Mouse (Mus musculus): Measurements from ENCODE around the gene Lamc1. TPM values are rescaled to one million over a fixed set of nuclear protein-coding genes. Genes with fewer than 3 reads are reported as not detected.
A peak's percentile ranks its signal among the peaks of the same experiment; 100 is the strongest.

Gene Lamc1
- 25.0 and 26.9 TPM in 2 replicates for polyA plus RNA-seq (2016; fragmentation: Nextera tagmentation; extraction: Ambion mirVana)

DNA sequence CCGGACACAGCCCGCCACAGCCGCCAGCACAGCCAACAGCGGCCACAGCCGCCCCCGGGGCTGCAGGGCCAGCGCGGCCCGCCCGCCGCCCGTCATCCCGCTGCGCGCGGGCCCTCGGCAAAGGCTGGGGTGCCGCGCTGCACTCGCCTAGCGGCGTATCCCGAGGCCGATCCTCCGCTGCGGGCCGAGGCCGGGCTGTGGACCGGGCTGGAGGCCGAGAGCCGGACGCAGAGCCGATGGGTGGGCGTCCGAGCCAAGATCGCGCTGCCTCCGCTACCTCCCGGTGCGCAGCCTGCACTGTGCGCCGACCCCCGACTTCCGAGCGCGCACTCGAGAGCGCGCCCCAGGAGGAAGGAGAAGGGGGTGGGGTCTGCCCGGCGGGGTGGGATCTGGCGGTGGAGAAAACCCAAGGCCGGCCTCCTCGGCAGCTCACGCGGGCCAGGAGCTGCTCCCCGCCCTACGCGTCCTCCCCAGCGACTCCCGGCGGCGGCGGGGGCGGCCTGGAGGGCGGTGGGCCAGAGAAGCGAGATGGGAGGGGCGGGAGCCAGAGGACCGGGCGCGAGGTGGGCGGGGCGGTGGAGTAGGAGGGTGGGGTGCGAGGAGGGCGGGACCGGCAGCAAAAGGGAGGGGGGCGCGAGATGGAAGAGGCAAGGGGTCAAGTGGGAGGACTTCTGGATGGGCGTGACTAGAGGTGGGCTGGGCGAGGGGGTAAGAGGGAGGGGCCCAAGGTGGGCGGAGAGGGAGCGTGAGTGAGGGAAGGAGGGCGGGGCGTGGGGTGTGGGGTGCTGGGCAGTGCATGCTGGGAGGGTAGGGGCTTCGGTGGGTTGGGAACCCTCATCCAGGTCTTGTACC lies at the start of gene Lamc1:
Gene Lamc1 (minus strand): TSS at position 343 of the 852 bp plus-strand sequence.
- H3K4me3 ChIP-seq = peak within 1 kb of the TSS; percentile 97
- under 1% methylated on average over 72 of the region's 85 CpGs for WGBS
- ATAC-seq (ENCODE audit: low FRiP score, low read depth) = peak; percentile 91
- peak within 1 kb of the TSS; percentile 95 for H3K9ac ChIP-seq (replicated peaks)
- no peaks in the 10 kb centered on the region for H3K9me3 ChIP-seq
- H3K27me3 ChIP-seq = no peaks in the 10 kb centered on the region
- H3K27ac ChIP-seq (replicated peaks) = peak within 1 kb of the TSS; percentile 88
- H3K4me2 ChIP-seq (replicated peaks) = peak within 1 kb of the TSS; percentile 98
- H3K36me3 ChIP-seq = no peaks in the 10 kb centered on the region
- H3K4me1 ChIP-seq = peaks cover 24% of the 10 kb centered on the region

DNA sequence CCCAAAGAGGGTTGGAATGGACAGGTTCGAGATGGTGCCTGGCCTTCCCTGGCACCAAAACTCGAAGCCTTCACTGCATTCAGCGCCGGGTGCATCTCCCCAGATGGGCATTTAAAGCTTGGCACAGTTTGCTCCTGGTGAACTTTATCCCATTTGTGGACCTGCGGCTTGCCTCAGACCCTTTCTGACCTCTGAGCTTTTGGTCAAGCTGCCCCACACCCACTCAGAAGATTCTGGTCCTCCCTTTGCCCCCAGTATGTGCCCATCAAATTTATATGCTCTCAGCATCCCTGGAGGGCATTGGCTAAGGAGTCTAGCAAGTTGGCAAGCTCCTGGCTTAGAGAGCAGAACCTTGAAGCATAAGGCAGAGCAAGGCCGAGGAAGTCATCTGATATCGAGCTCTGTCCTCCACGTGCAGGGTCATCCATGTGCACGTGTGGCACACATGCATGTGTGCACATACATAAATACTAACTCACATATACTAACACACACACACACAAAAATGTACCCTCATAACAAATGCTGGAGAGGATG lies 48.2 kb upstream of the Lamc1 start:
- Histone ChIP-seq H3K9ac (replicated peaks) (no peak overlapping the region), H3K9me3 (no peaks in the 10 kb centered on the region), H3K4me2 (replicated peaks) (no peak overlapping the region), H3K36me3 (no peaks in the 10 kb centered on the region), H3K4me3 (no peak overlapping the region), H3K4me1 (peaks cover 4% of the 10 kb centered on the region; the same call in 1 of the 2 replicates), H3K27ac (replicated peaks) (no peak overlapping the region), H3K27me3 (no peaks in the 10 kb centered on the region)
- WGBS = 92% methylated on average over 9 of the region's 9 CpGs
- no peak for ATAC-seq (ENCODE audit: low FRiP score, low read depth)

DNA sequence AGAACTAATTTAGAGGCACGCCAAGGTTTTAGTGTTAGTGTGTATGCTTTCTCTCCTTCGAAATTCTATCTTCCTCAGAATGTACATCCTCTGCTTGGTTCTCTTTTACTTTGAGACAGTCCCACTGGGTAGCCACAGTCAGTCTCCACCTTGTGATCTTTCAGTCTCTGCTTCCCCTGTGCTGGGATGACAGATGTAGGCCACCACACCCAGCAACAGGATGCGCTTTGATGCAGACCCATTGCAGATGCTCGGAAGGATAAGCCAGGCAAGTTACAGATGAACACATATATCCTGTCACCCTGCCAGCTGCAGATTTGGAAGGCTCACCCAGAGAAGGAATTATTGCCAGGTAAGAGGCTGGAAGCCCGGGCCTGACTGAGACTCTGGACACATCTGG lies 47.2 kb upstream of the Lamc1 start:
- WGBS = 90% methylated on average over 5 of the region's 5 CpGs
- ATAC-seq (ENCODE audit: low FRiP score, low read depth) = no peak
- Histone ChIP-seq H3K4me1 (peaks cover 4% of the 10 kb centered on the region; the same call in 1 of the 2 replicates), H3K9me3 (no peaks in the 10 kb centered on the region), H3K36me3 (no peaks in the 10 kb centered on the region), H3K4me3 (no peak overlapping the region), H3K9ac (replicated peaks) (no peak overlapping the region), H3K27me3 (no peaks in the 10 kb centered on the region), H3K27ac (replicated peaks) (no peak overlapping the region), H3K4me2 (replicated peaks) (no peak overlapping the region)

DNA sequence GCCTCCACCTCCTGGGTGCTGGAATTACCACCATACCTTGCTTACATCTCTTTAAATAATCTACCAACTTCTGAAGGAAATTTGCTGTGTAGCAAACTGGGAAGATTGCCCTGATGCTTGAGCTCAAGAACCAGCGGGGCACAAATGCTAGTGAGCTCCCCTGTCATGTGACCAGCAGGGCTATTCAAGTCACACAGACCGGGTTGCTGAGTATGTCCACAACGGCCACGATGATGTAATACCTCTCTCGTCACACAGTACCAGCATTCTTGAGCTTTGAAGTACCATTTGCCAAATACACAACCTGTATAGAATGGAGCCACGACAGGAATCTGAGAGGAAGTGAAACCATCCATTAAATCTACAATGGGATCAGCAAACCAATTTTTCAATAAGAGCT lies 46.0 kb upstream of the Lamc1 start:
- H3K27ac ChIP-seq (replicated peaks) = no peak overlapping the region
- H3K36me3 ChIP-seq = no peaks in the 10 kb centered on the region
- H3K4me1 ChIP-seq = peaks cover 4% of the 10 kb centered on the region; the same call in 1 of the 2 replicates
- H3K9me3 ChIP-seq = no peaks in the 10 kb centered on the region
- 69% methylated on average over 6 of the region's 6 CpGs for WGBS
- ATAC-seq (ENCODE audit: low FRiP score, low read depth) = no peak
- no peak overlapping the region for H3K4me2 ChIP-seq (replicated peaks)
- no peak overlapping the region for H3K4me3 ChIP-seq
- H3K9ac ChIP-seq (replicated peaks) = no peak overlapping the region
- no peaks in the 10 kb centered on the region for H3K27me3 ChIP-seq

DNA sequence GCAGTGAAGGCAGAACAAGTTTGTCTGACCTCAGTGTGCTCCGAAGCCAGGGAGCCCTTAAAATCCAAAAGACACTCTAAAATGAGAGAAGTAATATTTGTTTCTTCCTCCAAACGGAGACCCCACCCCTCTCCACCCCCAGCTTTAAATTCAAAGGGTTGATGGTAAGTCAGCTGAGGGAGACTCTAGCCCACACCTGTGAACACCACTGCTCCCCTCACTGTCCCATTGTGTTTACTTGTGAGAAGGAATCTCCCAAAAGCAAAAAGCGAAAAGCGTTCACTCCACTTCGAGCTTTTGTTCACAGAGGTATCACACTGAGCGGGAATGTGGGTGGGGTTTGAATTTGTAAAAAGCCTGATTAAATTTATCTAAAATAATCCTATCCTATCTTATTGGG lies 43.9 kb upstream of the Lamc1 start:
- H3K27ac ChIP-seq (replicated peaks) = no peak overlapping the region
- no peak for ATAC-seq (ENCODE audit: low FRiP score, low read depth)

DNA sequence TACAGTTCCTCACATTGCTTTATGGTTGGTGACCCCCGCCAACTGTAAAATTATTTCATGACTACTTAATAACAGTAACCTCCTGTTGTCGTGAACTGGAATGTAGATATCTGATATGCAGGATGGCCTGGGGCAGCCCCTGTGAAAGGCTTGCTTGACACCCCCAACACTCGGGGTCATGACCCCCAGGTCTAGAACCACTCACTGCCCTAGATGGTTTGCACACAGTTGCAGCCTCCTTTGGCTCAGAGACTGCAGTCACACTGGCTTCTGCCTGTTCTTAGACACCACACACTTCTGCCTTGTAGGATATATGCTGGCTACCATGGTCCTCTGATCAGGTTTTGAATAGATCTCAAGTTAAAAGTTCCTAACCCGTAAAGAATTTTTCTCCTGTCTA lies 41.5 kb upstream of the Lamc1 start:
- no peak overlapping the region for H3K4me2 ChIP-seq (replicated peaks)
- H3K27ac ChIP-seq (replicated peaks) = no peak overlapping the region
- ATAC-seq (ENCODE audit: low FRiP score, low read depth) = no peak
- no peak overlapping the region for H3K9ac ChIP-seq (replicated peaks)
- WGBS = 85% methylated on average over 4 of the region's 4 CpGs
- peaks cover 4% of the 10 kb centered on the region; the same call in 1 of the 2 replicates for H3K4me1 ChIP-seq
- no peak overlapping the region for H3K4me3 ChIP-seq
- no peaks in the 10 kb centered on the region for H3K9me3 ChIP-seq
- no peaks in the 10 kb centered on the region for H3K36me3 ChIP-seq
- H3K27me3 ChIP-seq = no peaks in the 10 kb centered on the region

More for the DNA sequence above, 43.9 kb upstream of the Lamc1 start:
- Histone ChIP-seq H3K9ac (replicated peaks) (no peak overlapping the region), H3K36me3 (no peaks in the 10 kb centered on the region), H3K4me1 (peaks cover 4% of the 10 kb centered on the region; the same call in 1 of the 2 replicates), H3K4me2 (replicated peaks) (no peak overlapping the region), H3K27me3 (no peaks in the 10 kb centered on the region), H3K9me3 (no peaks in the 10 kb centered on the region), H3K4me3 (no peak overlapping the region)
- 14% methylated on average over 6 of the region's 6 CpGs for WGBS

DNA sequence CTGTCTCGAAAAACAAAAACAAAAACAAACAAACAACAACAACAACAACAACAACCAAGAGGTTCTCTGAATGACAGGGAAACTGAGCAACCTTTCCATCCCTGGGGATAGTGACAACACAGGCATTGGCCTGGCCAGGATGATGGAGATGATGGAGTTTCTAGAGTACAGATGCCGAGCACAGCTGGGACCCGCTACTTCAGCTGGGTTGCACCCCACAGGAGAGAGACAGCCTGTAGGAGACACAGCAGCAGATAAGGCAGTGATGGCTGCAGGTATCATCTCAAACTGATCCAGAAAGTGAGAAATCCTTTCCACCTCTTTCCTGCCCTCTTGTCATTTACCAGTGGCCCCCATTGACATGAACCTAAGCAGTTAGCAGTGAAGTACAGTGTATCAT lies 39.3 kb upstream of the Lamc1 start:
- Histone ChIP-seq H3K9ac (replicated peaks) (no peak overlapping the region), H3K36me3 (no peaks in the 10 kb centered on the region), H3K4me1 (peaks cover 4% of the 10 kb centered on the region; the same call in 1 of the 2 replicates), H3K4me3 (no peak overlapping the region), H3K4me2 (replicated peaks) (no peak overlapping the region), H3K9me3 (no peaks in the 10 kb centered on the region), H3K27me3 (no peaks in the 10 kb centered on the region), H3K27ac (replicated peaks) (no peak overlapping the region)
- WGBS = 86% methylated on average over 3 of the region's 3 CpGs
- ATAC-seq (ENCODE audit: low FRiP score, low read depth) = no peak

DNA sequence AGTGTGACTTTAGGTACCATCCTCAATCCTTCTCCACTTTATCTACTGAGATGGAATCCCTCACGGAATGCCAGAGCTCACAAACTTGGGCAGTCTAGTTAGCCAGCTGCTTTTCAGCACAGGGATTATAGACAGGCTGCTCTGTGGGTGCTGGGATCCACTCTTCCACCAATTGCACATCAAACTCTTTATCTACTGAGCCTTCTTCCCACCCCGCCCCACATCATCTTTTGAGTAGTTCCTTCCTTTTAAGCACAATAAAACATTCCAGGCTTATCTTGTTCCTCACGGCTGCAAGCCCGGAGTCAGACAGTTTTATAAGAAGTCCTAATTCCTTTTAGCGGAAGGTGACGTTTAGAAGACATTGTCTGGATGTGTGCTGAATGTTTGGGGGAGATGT lies 36.4 kb upstream of the Lamc1 start:
- H3K27me3 ChIP-seq = no peaks in the 10 kb centered on the region
- no peak overlapping the region for H3K4me2 ChIP-seq (replicated peaks)
- H3K4me3 ChIP-seq = no peak overlapping the region
- no peaks in the 10 kb centered on the region for H3K4me1 ChIP-seq
- ATAC-seq (ENCODE audit: low FRiP score, low read depth) = no peak
- no peak overlapping the region for H3K9ac ChIP-seq (replicated peaks)
- 81% methylated on average over 6 of the region's 6 CpGs for WGBS
- H3K9me3 ChIP-seq = no peaks in the 10 kb centered on the region
- H3K36me3 ChIP-seq = no peaks in the 10 kb centered on the region
- no peak overlapping the region for H3K27ac ChIP-seq (replicated peaks)

DNA sequence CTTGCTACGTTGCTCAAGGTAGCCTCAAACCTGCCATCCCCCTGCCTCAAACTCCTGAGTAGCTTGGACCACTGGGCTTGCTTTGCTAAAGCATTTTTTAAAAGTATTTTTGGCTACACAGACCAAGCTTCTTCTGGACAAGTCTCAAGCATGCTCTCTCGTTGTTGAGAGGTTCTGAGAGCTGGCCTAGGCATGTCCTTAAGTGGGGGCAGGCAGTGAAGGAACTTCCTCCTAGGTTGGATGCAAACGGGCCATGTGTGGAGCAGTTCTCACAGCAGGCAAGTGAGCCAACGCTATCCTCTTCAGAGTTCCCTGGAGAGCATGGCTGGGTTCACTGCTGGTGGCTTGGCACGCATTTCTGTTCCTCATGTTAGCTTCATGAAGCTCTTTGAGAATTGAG lies 34.5 kb upstream of the Lamc1 start:
- WGBS = 71% methylated on average over 5 of the region's 5 CpGs
- H3K27me3 ChIP-seq = no peaks in the 10 kb centered on the region
- H3K9ac ChIP-seq (replicated peaks) = no peak overlapping the region
- no peak overlapping the region for H3K4me3 ChIP-seq
- H3K36me3 ChIP-seq = no peaks in the 10 kb centered on the region
- no peaks in the 10 kb centered on the region for H3K9me3 ChIP-seq
- ATAC-seq (ENCODE audit: low FRiP score, low read depth) = no peak
- H3K27ac ChIP-seq (replicated peaks) = no peak overlapping the region
- H3K4me1 ChIP-seq = no peaks in the 10 kb centered on the region
- H3K4me2 ChIP-seq (replicated peaks) = no peak overlapping the region

DNA sequence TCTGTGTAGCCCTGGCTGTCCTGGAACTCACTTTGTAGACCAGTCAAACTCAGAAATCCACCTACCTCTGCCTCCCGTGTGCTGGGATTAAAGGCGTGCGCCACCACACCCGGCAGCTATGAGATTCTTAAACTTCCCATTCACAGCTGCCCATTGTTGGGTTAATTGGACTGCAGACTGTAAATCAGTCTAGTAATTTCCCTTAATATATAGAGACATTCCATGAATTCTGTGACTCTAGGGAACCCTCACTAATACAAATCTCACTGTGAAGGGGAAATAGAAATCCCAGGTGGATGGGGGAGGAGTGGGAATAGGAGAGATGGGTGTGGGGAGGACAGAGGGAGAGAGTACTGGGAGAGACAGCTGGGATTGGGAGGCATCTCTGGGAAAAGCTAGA lies 29.3 kb upstream of the Lamc1 start:
- H3K4me1 ChIP-seq = no peaks in the 10 kb centered on the region
- ATAC-seq (ENCODE audit: low FRiP score, low read depth) = no peak
- H3K9ac ChIP-seq (replicated peaks) = no peak overlapping the region
- no peak overlapping the region for H3K27ac ChIP-seq (replicated peaks)
- WGBS = 88% methylated on average over 4 of the region's 4 CpGs
- H3K4me3 ChIP-seq = no peak overlapping the region
- H3K27me3 ChIP-seq = no peaks in the 10 kb centered on the region
- no peak overlapping the region for H3K4me2 ChIP-seq (replicated peaks)
- no peaks in the 10 kb centered on the region for H3K9me3 ChIP-seq
- no peaks in the 10 kb centered on the region for H3K36me3 ChIP-seq

DNA sequence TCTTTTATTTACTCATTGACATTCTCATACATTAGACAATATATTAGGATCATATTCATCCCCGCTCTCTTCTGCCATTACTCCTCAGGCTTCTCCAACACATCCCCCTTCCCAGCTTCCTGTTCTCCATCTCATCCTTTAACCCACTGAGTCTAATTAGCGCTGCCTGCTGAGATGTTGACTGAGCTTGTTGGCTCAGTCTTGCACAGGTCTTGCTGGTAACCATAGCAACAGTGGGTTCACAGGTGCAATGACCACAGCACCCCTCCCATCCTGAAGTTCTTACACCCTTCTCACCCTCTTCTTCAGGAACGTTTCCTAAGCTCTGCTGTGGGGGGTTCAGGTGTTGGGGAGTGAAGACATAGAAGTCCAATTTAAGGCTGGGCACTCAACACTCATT lies 28.0 kb upstream of the Lamc1 start:
- no peaks in the 10 kb centered on the region for H3K4me1 ChIP-seq
- no peak overlapping the region for H3K27ac ChIP-seq (replicated peaks)
- no peak for ATAC-seq (ENCODE audit: low FRiP score, low read depth)
- no peaks in the 10 kb centered on the region; the same call in 1 of the 2 replicates for H3K27me3 ChIP-seq
- H3K9me3 ChIP-seq = no peaks in the 10 kb centered on the region
- WGBS = 50% methylated on average over 3 of the region's 3 CpGs
- no peak overlapping the region for H3K4me3 ChIP-seq
- H3K36me3 ChIP-seq = no peaks in the 10 kb centered on the region
- H3K4me2 ChIP-seq (replicated peaks) = no peak overlapping the region
- no peak overlapping the region for H3K9ac ChIP-seq (replicated peaks)

DNA sequence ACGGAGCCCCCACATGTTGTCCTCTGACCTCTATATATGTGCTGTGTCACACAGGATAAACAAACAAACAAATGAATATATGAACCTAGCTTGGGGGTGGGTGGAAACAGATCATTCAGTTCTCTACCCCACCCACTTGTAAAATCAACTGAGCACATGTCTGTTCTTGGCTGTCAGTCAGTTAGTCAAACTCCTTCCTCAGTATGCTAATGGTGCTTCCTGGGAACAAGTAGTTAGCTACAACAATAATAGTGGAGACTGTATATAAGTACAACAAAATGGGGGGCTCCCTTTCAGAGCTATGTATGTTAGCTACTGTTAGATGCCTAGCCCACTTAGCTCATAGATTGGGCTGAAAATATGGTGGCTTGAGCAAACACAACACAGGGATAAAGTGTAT lies 24.6 kb upstream of the Lamc1 start:
- Histone ChIP-seq H3K27me3 (no peaks in the 10 kb centered on the region; the same call in 1 of the 2 replicates), H3K9me3 (no peaks in the 10 kb centered on the region), H3K27ac (replicated peaks) (no peak overlapping the region), H3K9ac (replicated peaks) (no peak overlapping the region), H3K36me3 (no peaks in the 10 kb centered on the region), H3K4me3 (no peak overlapping the region), H3K4me2 (replicated peaks) (no peak overlapping the region), H3K4me1 (0 out of 2 replicates have a peak, but pooled peaks cover 4% of the 10 kb centered on the region)
- ATAC-seq (ENCODE audit: low FRiP score, low read depth) = no peak
- 89% methylated on average over 1 of the region's 1 CpGs for WGBS

All from midbrain, embryonic 12.5 days (tissue).